Mouse (Mus musculus): Measurements from ENCODE around the gene Tmem190.

- TF ChIP-seq CTCF (IDR thresholded peaks at IDR 0.05; ENCODE audit: low read depth, low read length) = no peak
- no peak for TF ChIP-seq POLR2A (IDR thresholded peaks at IDR 0.05; ENCODE audit: borderline replicate concordance, low read depth, low read length)
These were observed 10.9 kb downstream of the Tmem190 start for GRCm38 (mm10) chr7:4793674-4794073.
